Mouse (Mus musculus): ENCODE data around the gene Elp6.

Gene Elp6

DNA sequence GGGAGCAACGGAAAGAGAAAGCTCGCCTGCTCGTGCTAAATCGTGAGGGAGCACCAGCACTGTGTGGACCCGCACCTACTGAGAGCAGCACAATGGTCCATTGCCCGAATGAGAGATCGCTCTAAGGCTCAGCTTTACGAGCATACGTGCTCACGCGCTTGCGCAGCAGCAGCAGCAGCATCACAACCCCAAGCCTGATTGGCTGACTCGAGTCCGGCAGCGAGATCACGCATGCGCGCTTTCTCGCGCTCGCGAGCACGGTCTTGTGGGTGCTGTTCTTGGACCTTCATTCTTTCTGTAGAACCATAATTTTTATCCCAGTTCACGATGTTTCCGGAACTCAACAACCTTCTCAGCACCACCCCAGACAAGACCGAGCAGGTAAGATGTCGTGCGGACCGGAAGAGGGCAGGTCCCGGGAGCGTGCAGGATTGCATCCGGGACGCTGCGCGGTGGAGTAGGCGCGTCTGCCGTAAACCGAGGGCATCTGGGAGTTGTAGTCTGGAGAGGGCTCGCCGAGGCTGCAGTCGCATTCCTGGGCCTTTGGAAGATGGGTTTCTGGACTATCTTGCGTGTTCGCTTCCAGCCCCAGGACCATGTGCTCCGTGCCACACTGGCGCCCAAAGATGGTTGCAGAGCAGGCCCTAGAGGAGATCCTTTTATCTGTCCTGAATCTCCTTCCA, at the start of gene Elp6:
Gene Elp6, plus strand, starts transcription at position 205 of the 683 bp plus-strand sequence.
- peak; percentile 97 for ATAC-seq (ENCODE audit: insufficient number of reproducible peaks, low FRiP score, low TSS enrichment)

DNA sequence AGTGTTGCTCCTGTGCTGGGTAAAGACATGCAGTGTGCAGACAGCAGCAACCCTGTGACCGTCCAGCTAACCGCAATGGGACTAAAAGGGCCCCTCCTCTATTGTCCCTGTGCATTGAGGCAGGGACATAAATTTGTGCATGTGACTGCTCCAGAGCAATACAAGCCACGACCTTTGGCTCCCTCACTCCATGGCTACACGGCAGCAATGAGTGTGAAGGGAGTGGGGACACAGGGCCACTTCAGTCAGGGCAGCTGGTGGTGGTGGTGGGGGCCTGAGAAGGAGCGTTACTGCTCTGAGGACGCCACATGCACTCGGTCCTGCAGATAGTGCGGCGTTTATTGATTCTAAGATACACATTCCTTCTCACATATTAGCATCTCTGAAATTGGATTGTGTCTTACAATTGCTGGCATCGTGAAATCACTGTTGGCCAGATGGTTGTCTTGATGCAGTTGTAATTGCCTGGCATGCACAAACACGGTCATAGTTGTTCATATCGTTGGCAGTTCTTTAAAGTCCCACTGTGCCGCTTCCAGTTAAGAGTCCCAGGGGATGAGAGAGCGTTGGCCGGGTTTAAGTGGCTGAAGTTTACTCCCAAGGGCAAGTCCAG, 49.5 kb upstream of the Elp6 start:
- ATAC-seq (ENCODE audit: insufficient number of reproducible peaks, low FRiP score, low TSS enrichment), result 0 out of 2 replicates have a peak, but pooled peaks have one; percentile 26

DNA sequence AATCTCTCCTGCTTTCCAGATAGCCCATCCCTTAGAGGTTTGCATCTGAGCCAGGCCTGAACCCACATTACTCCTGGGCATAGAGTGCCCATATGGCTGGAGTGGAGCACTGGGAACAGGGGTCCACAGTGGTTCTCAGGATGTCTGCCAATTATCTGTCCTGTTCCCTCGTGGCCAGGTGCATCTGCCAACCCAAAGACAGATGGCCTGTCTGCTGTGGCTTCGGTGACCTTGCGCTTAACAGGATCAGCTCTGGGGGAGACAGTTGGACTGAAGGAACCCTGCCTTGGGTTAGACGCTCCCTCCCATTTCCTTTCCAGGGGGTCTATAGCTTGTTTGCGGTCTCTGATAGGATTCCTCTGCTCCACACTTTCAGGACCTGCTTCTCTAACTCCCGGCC, 46.3 kb upstream of the Elp6 start:
- ATAC-seq (ENCODE audit: insufficient number of reproducible peaks, low FRiP score, low TSS enrichment), result peak; percentile 74; the same call in 1 of the 2 replicates

DNA sequence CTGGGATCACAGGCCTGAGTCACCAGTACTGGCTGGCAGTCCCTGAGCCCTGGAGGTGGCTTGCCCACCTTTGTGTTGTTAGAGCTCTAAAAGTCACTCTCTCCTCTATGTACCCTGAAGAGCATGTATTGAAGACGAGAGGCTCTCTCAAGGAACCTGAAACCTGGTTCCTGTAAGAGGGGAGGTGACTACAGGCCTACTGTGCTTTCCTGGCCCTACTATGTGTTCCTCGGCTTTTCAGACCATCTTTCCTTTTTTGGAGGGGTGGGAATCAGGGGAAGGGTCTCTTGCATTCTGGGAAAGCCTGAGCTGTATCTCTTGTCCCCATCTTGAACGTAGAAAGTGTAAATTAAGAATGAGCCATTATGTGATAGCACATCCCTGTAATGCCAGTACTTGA, 45.9 kb upstream of the Elp6 start:
- no peak for ATAC-seq (ENCODE audit: insufficient number of reproducible peaks, low FRiP score, low TSS enrichment)

DNA sequence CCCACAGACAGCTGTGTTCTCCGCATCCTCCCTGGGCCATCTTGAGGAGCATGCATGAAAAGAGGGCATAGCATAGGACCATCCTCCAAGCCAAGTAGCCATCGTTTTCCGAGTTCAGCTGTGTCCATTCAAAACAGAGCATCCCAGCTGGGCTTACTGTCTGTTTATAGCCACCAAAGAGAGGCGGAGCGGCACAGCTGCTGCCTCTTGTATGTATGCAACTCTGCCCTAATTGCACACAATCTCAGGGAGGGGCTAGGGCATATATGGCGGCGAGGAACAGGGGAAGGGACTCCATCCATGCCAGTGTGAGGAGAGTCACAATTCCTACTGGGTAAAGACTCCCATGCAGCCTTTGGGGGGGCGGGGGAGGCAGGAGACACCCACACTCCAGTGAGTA, 41.8 kb upstream of the Elp6 start:
- ATAC-seq (ENCODE audit: insufficient number of reproducible peaks, low FRiP score, low TSS enrichment), result no peak

DNA sequence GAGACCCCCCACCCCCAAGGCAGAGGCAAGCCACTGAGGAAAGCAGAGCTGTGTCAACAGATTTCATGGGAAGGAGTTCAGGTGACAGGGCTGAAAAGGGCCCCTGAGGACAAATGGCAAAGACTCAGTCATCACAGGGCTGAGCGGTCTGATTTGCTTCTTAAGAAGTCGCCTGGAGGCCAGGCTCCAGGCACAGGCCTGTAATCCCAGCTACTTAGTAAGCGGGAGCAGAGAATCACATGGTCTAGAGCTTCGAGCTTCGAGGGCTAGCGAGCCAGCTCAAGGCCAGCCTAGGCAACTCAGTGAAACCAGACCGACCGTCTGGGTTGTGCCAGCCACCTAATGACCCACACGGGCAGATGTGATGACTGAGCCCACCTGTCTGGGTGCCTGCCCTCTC, 40.0 kb upstream of the Elp6 start:
- no peak for ATAC-seq (ENCODE audit: insufficient number of reproducible peaks, low FRiP score, low TSS enrichment)

DNA sequence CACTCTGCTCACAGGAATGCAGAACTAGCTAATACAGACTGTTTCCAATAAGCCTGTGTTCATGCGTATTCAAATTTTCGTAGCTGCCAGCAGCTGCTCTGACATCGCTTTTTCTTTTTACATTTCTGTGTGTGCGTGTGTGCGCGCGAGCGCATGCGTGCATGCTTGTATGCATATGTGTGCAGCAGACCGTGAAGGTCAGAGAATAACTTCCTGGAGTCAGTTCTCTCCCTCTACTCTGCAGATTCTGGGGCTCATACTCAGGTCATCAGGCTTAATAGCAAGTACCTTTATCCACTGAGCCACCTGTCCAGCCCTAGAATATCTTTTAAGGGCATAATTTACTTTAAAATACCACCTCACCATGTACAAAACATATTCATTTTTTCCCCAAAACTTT, 36.6 kb upstream of the Elp6 start:
- ATAC-seq (ENCODE audit: insufficient number of reproducible peaks, low FRiP score, low TSS enrichment), result no peak

DNA sequence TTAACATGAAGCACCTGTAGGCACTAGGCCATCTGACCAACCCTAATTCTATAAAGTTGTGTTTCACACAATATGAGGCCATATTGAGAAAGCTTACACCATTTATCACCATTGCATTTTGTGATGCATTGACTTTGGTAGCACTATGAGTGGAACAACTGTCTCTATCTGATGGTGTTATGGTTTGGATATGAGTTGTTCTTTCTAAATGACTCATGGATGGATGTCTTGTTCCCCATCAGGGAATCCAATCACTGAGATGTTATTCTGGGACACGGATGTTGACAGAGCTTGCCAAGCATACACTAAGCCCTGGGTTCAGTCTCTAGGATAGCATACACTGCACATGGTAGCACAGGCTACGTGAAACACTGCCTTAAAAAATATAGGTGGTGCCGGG, 32.6 kb upstream of the Elp6 start:
- ATAC-seq (ENCODE audit: insufficient number of reproducible peaks, low FRiP score, low TSS enrichment), result no peak

DNA sequence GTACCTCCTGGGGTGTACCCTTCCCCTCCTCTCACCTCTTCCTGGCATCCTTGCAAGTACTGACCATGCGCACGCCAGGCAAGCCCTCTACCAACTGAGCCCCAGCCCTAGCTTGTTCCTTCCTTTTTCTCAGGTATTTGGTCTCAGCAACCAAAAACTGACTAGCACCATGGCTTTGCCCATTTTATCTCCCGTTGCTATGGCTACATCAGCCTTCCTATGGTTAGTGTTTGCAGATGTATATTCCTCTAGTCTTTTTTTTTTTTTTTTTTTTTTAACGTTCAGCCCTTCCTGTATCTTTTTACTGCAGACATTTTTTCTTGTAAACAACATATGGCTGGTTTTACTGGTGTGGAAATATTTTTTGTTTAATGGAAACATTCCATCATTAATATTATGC, 31.5 kb upstream of the Elp6 start:
- ATAC-seq (ENCODE audit: insufficient number of reproducible peaks, low FRiP score, low TSS enrichment), result no peak

DNA sequence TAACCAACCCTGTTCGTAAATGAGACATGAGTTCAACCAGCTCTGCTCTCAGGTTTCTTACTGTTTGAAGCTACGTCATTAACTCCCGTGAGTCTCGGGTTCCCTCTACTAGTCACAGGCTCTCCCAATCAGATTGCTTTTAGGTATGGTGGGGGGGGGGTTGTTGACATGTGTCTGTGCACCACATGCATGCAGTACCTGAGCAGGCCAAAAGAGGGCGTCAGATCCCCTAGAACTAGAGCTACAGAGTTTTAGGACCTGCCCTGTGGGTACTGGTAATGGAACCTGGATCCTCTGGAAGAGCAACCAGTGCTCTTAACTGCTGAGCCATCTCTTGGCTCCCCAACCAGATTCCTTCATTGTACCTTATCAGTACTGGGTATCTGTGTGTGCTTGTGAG, 29.1 kb upstream of the Elp6 start:
- ATAC-seq (ENCODE audit: insufficient number of reproducible peaks, low FRiP score, low TSS enrichment), result no peak

DNA sequence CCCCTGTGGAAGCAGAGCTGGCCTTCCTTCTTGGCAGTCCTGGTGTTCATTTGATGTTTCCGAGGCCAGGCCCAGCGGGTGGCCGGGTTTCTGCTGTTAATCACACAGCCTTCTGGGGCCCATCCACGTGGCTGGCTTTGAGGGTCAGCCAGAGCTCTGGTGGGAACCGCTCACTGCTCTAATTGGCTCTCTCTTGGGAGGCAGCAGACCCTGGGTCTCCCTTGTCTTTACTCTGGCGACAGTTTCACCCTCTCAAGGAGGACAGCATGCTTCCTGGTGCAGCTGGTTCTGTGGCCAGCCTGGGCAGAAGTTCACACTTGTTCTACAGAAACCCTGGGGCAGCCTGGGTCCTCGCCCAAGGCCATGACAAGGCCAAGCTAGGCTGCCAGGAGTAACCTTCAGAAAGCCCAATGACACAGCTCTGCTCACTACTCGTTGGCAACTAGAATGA, 27.5 kb upstream of the Elp6 start:
- ATAC-seq (ENCODE audit: insufficient number of reproducible peaks, low FRiP score, low TSS enrichment), result no peak

DNA sequence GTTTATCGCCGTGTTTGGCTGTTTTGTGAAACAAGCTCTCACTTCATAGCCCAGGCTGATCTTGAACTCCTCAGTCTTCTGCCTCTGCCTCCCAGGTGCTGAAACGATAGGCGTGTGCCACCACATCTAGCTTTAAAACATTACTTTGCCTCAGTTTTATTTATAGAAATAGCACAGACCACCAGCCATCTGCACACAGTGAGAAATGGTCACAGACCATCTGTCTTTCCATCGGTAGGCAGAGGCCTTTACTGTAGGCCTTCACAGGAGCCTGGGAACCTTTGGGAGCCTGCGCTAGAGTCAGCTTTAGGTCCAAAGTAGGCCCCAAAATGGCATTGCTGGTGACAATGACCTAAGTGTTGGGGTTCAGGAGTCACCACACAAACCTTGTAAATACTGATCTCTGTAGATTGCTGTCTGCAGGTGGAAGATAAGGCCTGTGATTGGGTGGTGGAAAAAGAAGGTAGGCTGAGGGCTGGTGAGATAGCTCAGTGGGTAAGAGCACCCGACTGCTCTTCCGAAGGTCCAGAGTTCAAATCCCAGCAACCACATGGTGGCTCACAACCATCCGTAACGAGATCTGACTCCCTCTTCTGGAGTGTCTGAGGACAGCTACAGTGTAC, 20.8 kb upstream of the Elp6 start:
- no peak for ATAC-seq (ENCODE audit: insufficient number of reproducible peaks, low FRiP score, low TSS enrichment)

DNA sequence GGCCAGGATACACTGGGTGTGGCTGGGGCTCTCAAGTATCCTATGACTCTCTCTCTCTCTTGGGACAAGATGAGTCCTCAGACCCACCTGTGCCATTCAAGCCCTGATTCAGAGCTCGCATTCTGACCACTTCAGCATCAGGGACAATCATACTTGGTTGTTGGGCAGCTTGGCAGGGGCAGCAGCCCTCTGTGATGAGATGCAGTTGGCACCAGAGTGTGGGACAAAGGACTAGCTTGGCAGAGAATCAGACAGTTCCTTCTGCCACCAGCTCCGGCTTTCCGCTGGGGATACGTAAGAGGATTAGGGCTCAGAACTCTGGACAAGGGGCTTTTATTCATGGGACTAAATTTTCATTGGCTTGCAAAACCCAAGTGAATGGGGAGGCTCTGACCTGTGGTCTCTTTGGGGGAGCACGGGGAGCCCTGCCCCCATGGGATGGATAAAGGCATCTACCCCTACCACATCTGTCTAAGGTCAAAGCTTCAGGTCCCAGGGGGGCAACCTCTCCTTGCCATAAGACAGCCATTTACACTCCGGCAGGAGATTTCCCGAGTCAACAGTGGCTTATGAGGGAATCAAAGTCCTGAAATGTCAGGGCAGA, 17.6 kb upstream of the Elp6 start:
- ATAC-seq (ENCODE audit: insufficient number of reproducible peaks, low FRiP score, low TSS enrichment), result 0 out of 2 replicates have a peak, but pooled peaks have one; percentile 45

DNA sequence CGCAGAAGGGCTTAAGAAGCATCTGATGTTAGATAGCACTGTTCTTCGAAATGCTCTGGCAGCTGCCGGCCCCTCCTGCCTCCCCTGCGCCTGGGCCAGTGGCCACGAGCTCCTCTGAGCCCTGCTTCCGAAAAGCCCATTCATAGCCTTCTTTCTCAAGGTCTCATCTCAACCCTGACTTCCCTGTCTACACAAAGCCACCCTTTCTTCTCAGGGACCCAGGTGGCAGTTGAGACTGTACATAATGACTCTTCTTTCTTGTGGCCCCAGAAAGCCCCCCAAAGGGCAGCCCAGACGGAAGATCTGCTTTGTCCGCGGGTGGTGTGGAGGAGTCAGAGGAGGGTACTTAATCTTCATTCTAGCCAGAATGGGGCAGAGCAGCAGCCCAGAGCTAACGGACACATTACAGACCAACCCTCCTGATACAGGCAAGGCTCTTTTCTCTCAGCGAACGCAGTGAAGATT, 11.7 kb upstream of the Elp6 start:
- no peak for ATAC-seq (ENCODE audit: insufficient number of reproducible peaks, low FRiP score, low TSS enrichment)

DNA sequence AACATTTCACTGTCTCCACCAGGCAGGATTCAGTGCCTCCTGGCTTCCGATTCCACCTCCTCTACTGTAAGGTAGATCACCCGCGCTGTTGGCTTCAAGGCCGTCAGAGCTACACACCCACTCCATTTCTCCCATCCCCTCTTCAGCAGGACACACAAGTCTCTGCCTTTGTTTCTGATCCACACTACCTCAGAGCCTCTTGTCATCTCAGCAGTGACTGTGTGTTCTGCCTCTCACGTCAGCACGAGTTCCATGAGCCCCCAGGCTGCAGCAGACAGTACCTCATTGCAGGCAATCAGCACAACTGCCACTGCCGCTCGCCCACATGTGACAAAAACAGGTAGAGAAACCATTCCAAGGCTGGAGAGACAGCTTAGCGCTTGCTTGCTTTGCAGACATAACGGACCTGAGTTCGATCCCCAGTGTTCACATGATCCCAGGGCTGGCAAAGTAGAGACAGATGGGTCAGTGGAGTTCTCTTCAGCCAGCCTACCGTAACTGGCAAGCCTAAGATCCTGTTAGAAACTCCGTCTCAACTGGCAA, 11.0 kb upstream of the Elp6 start:
- no peak for ATAC-seq (ENCODE audit: insufficient number of reproducible peaks, low FRiP score, low TSS enrichment)

DNA sequence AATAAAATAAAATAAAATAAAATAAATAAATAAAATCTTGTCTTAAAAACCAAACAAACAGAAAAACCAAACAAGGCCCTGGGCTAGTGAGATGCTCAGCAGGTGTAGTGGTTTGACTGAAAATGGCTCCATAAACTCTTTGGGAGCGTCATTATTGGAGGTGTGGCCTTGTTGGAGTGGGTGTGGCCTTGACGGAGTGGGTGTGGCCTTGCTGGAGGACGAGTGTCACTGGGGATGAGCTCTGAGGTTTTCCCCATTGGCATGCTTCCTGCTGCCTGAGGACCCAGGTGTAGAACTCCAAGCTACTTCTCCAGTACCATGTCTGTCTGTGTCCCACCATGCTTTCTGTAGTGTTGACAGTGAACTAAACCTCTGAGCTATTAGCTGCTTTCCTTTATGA, 10.2 kb upstream of the Elp6 start:
- no peak for ATAC-seq (ENCODE audit: insufficient number of reproducible peaks, low FRiP score, low TSS enrichment)

DNA sequence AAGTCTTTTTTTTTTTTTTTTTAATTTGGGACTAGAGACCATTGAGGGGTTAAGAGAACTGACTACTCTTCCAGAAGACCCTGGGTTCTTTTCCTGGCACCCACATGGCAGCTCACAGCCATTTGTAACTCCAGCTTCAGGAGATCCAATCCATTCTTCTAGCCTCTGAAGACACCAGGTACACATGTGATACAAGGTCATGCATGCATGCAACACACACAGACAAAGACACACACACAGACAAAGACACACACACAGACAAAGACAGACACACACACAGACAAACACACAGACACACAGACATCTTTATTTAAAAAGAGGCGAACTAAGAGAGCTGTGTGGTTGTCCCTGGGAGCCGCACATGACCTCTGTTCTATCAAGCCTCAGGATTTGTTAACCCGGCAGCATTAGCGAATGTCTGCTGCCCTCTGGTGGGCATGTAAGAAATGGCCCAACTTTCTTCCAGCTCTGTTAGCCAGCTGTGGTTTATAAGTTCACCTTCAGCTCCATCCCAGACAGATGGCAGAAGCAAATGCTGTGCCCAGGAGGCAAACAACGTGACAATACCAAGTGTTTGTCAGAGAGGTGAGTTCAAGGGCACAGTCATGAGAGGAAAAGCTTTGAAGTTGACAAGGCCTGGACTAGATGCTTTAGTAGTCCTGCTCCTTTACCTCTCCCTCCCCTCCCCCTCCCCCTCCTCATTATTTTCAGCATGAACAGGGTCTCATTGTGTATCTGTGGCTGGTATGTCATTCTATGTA, 7.9 kb upstream of the Elp6 start:
- ATAC-seq (ENCODE audit: insufficient number of reproducible peaks, low FRiP score, low TSS enrichment), result peak; percentile 45; the same call in 1 of the 2 replicates

DNA sequence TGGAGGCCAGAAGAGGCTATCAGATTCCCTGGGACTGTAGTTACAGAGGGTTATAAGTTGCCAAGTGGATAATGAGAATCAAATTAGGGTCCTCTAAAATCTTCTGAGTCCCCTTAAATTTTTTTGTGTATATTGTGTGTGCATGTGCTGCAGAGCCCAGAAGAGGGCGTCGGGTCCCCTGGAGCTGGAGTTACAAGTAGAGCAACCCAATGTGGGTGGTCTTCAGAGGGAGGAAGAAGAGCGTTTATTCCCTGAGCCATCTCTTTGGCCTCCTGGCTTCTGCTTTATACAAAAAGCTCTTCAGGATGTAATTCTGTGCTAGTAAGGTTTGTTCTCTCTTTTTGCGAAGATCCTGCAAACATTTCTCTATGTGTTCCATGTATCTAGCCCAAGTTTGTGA, 457 bp upstream of the Elp6 start:
- ATAC-seq (ENCODE audit: insufficient number of reproducible peaks, low FRiP score, low TSS enrichment), result no peak

DNA sequence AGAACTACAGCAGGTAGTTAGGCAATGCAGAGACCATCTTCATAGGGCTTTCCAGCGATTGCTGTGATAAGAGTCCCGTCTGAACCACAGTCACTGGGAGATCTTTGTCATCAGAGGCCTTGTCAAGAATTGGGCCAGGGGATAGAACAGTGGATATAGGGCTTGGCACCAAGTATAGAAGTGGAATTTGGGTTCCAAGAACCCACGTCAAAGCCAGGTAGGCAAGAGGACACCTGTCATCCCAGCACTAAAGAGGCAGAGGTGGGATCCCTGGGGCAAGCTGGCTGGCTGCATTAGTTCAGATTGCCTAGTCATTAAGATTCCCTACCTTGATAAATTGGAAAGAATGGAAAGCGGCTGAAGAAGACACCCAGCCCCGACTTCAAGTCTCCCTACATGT, 1.4 kb downstream of the Elp6 start:
- ATAC-seq (ENCODE audit: insufficient number of reproducible peaks, low FRiP score, low TSS enrichment), result no peak

DNA sequence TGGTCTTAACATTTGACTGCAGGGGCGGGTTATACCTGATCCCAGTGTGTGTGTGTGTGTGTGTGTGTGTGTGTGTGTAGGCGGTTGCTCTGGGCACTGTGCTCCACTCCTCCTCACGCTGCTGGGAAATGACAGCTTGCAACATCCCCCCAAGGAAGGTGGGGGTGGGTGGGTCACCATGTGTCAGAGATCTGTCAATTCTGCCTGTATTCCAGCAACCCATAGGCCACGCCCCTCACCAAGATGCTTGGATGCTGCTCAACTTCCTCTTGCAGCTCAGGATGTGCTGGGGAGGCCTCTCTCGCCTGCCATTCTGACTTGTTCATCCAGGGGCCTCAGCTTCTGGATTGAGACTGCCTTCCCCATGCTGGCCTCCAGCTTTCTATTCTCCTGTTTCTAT, 9.7 kb downstream of the Elp6 start:
- no peak for ATAC-seq (ENCODE audit: insufficient number of reproducible peaks, low FRiP score, low TSS enrichment)

Measured in cerebellum, adult (tissue).